Mouse (Mus musculus) MEL (cell line): ENCODE data around the gene Rcan1.

Experiments used
- BHLHE40 ChIP-seq: IDR thresholded peaks from 2 replicates; pipeline ENCODE4 v1.6.1; 2012; ENCODE audit warnings: low read depth, mild to moderate bottlenecking, inconsistent platforms, low read length, improper control_type of control experiment, borderline replicate concordance
- NRF1 ChIP-seq: IDR thresholded peaks from 2 replicates; pipeline ENCODE4 v1.6.1; 2014; ENCODE audit warnings: low read depth, mild to moderate bottlenecking, inconsistent platforms, low read length, improper control_type of control experiment, moderate library complexity; ENCODE audit not compliant: poor library complexity, insufficient read depth, severe bottlenecking
- POLR2A ChIP-seq, 2 experiments: IDR thresholded peaks; 2 replicates each; pipeline ENCODE4 v1.6.1; 2011 to 2012; ENCODE audit warnings: low read length in 2 of 2, mild to moderate bottlenecking in 2 of 2, control low read depth in 1 of 2, improper control_type of control experiment in 1 of 2, low read depth in 1 of 2, moderate library complexity in 1 of 2; ENCODE audit not compliant: control insufficient read depth in 1 of 2, insufficient read depth in 1 of 2, poor library complexity in 1 of 2
- POLR2AphosphoS2 ChIP-seq: IDR thresholded peaks from 2 replicates; pipeline ENCODE4 v1.6.1; 2011; ENCODE audit warnings: low read length, improper control_type of control experiment

DNA sequence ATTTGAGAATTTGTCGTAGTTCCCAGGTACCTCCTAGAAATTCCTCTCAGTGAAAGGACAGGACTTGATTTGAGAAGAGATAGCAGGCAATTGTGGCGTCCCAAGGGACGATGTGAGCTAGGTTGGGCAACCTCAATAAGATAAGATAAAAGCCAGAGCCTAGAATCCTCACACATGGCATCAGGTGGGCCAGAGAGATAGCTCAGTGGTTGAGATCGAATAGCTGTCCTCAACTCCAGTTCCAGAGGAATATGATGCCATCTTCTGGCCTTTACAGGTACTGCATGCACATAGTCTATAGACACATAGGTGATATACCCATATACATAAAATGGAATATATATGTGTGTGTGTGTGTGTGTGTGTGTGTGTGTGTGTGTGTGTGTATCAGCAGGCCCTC lies 16.8 kb upstream of the Rcan1 start:
- no peak for TF ChIP-seq POLR2A (IDR thresholded peaks at IDR 0.05; ENCODE audit: control insufficient read depth in 1 of 2, insufficient read depth in 1 of 2, low read depth in 1 of 2, low read length in 2 of 2, poor library complexity in 1 of 2)
- TF ChIP-seq NRF1: no peak
- TF ChIP-seq BHLHE40: 0 out of 2 replicates have a peak, but pooled peaks have one; percentile 14
- TF ChIP-seq POLR2AphosphoS2: no peak
